Mouse (Mus musculus): ENCODE data around the gene Catsperg1.

Gene Catsperg1

GRCm38 (mm10) chr7:29213675-29214082 is at the start of gene Catsperg1:
Catsperg1 (minus strand) TSS chr7:29214035.
- H3K36me3 ChIP-seq (ENCODE audit: insufficient read depth, low read length) = no peaks in the 10 kb centered on the region
- TF ChIP-seq NANOG (IDR thresholded peaks at IDR 0.05; ENCODE audit: borderline replicate concordance, low read length) (no peak), CTCF (conservative IDR thresholded peaks at IDR 0.05; ENCODE audit: low read length) (no peak), POU5F1 (IDR thresholded peaks at IDR 0.05; ENCODE audit: borderline replicate concordance, low read length) (no peak)
- peak within 1 kb of the TSS; percentile 55 for H3K4me3 ChIP-seq (replicated peaks; ENCODE audit: low read length)
- H3K4me1 ChIP-seq (replicated peaks; ENCODE audit: low read depth, low read length) = peaks cover 24% of the 10 kb centered on the region
- no peaks in the 10 kb centered on the region for H3K27me3 ChIP-seq (ENCODE audit: insufficient read depth, low read length)
- H3K9me3 ChIP-seq (ENCODE audit: low read length) = peaks cover 36% of the 10 kb centered on the region

DNA sequence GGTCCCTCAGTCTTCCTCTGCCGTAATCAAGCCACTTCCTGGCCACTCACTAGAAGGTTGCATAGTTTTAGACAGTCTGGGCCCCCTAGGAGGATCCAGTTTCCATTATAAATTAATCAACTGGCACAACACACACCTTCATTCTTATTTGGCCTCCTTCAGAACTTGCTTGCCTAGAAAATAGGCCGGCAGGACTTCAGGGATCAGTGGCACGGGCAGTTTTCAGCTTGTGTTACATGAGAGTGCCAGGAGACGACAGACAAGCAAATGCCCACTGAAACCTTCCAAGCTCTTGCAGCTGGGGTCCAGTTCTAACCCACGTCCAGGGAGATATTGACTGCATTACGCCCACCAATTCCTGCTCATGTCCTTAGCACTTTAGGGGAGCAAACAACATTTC is 48.3 kb upstream of the Catsperg1 start:
- Histone ChIP-seq H3K9me3 (ENCODE audit: low read length) (no peaks in the 10 kb centered on the region), H3K4me1 (replicated peaks; ENCODE audit: low read depth, low read length) (peaks cover 85% of the 10 kb centered on the region), H3K36me3 (ENCODE audit: insufficient read depth, low read length) (peaks cover 93% of the 10 kb centered on the region), H3K4me3 (replicated peaks; ENCODE audit: low read length) (no peak overlapping the region), H3K27me3 (ENCODE audit: insufficient read depth, low read length) (no peaks in the 10 kb centered on the region)
- TF ChIP-seq POU5F1 (IDR thresholded peaks at IDR 0.05; ENCODE audit: borderline replicate concordance, low read length) = no peak
- no peak for TF ChIP-seq CTCF (conservative IDR thresholded peaks at IDR 0.05; ENCODE audit: low read length)
- no peak for TF ChIP-seq NANOG (IDR thresholded peaks at IDR 0.05; ENCODE audit: borderline replicate concordance, low read length)

- TF ChIP-seq CTCF (conservative IDR thresholded peaks at IDR 0.05; ENCODE audit: low read length) = no peak
- no peak for TF ChIP-seq POU5F1 (IDR thresholded peaks at IDR 0.05; ENCODE audit: borderline replicate concordance, low read length)
- no peak for TF ChIP-seq NANOG (IDR thresholded peaks at IDR 0.05; ENCODE audit: borderline replicate concordance, low read length)
- Histone ChIP-seq H3K4me3 (replicated peaks; ENCODE audit: low read length) (no peak overlapping the region), H3K9me3 (ENCODE audit: low read length) (no peaks in the 10 kb centered on the region), H3K36me3 (ENCODE audit: insufficient read depth, low read length) (peaks cover 96% of the 10 kb centered on the region), H3K27me3 (ENCODE audit: insufficient read depth, low read length) (no peaks in the 10 kb centered on the region), H3K4me1 (replicated peaks; ENCODE audit: low read depth, low read length) (peaks cover 70% of the 10 kb centered on the region)
Observed at GRCm38 (mm10) chr7:29259781-29260730, 46.2 kb upstream of the Catsperg1 start.

DNA sequence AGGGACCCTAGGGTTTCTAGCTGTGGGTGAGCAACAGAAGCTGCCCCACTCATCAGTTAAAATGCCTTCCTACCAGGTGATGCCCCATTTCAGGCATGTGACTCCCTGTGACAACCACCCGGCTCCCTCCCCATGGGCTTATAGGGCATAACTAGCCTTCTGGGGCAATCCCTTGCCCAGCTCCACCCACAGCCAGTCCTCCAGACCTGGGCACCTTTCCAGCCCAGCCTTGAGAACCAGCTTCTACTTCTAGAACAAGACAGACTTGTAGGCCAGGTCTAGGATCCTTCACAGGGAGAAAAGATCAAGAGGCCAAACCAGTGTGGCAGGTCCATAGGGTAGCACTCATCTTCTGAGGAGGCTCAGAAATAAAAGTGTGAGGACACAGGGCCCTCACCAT is 43.5 kb upstream of the Catsperg1 start:
- TF ChIP-seq POU5F1 (IDR thresholded peaks at IDR 0.05; ENCODE audit: borderline replicate concordance, low read length) (no peak), CTCF (conservative IDR thresholded peaks at IDR 0.05; ENCODE audit: low read length) (no peak), NANOG (IDR thresholded peaks at IDR 0.05; ENCODE audit: borderline replicate concordance, low read length) (no peak)
- H3K4me1 ChIP-seq (replicated peaks; ENCODE audit: low read depth, low read length) = peaks cover 55% of the 10 kb centered on the region
- H3K27me3 ChIP-seq (ENCODE audit: insufficient read depth, low read length) = no peaks in the 10 kb centered on the region
- H3K4me3 ChIP-seq (replicated peaks; ENCODE audit: low read length) = no peak overlapping the region
- peaks cover 84% of the 10 kb centered on the region for H3K36me3 ChIP-seq (ENCODE audit: insufficient read depth, low read length)
- no peaks in the 10 kb centered on the region for H3K9me3 ChIP-seq (ENCODE audit: low read length)

GRCm38 (mm10) chr7:29255875-29256274 is 42.0 kb upstream of the Catsperg1 start:
- Histone ChIP-seq H3K36me3 (ENCODE audit: insufficient read depth, low read length) (peaks cover 70% of the 10 kb centered on the region), H3K27me3 (ENCODE audit: insufficient read depth, low read length) (no peaks in the 10 kb centered on the region), H3K4me1 (replicated peaks; ENCODE audit: low read depth, low read length) (peaks cover 45% of the 10 kb centered on the region), H3K4me3 (replicated peaks; ENCODE audit: low read length) (no peak overlapping the region), H3K9me3 (ENCODE audit: low read length) (no peaks in the 10 kb centered on the region)
- no peak for TF ChIP-seq CTCF (conservative IDR thresholded peaks at IDR 0.05; ENCODE audit: low read length)

GRCm38 (mm10) chr7:29253842-29254241 is 40.0 kb upstream of the Catsperg1 start:
- TF ChIP-seq CTCF (conservative IDR thresholded peaks at IDR 0.05; ENCODE audit: low read length) (no peak), POU5F1 (IDR thresholded peaks at IDR 0.05; ENCODE audit: borderline replicate concordance, low read length) (no peak), NANOG (IDR thresholded peaks at IDR 0.05; ENCODE audit: borderline replicate concordance, low read length) (no peak)
- Histone ChIP-seq H3K9me3 (ENCODE audit: low read length) (no peaks in the 10 kb centered on the region), H3K36me3 (ENCODE audit: insufficient read depth, low read length) (peaks cover 52% of the 10 kb centered on the region), H3K4me1 (replicated peaks; ENCODE audit: low read depth, low read length) (peaks cover 39% of the 10 kb centered on the region), H3K27me3 (ENCODE audit: insufficient read depth, low read length) (no peaks in the 10 kb centered on the region), H3K4me3 (replicated peaks; ENCODE audit: low read length) (no peak overlapping the region)

- Histone ChIP-seq H3K4me3 (replicated peaks; ENCODE audit: low read length) (no peak overlapping the region), H3K4me1 (replicated peaks; ENCODE audit: low read depth, low read length) (peaks cover 54% of the 10 kb centered on the region), H3K36me3 (ENCODE audit: insufficient read depth, low read length) (peaks cover 40% of the 10 kb centered on the region), H3K9me3 (ENCODE audit: low read length) (no peaks in the 10 kb centered on the region), H3K27me3 (ENCODE audit: insufficient read depth, low read length) (no peaks in the 10 kb centered on the region)
- TF ChIP-seq POU5F1 (IDR thresholded peaks at IDR 0.05; ENCODE audit: borderline replicate concordance, low read length) (no peak), CTCF (conservative IDR thresholded peaks at IDR 0.05; ENCODE audit: low read length) (no peak), NANOG (IDR thresholded peaks at IDR 0.05; ENCODE audit: borderline replicate concordance, low read length) (no peak)
Observed at GRCm38 (mm10) chr7:29251166-29251565, 37.3 kb upstream of the Catsperg1 start.

- H3K9me3 ChIP-seq (ENCODE audit: low read length) = no peaks in the 10 kb centered on the region
- no peaks in the 10 kb centered on the region for H3K27me3 ChIP-seq (ENCODE audit: insufficient read depth, low read length)
- peak within 1 kb of the TSS; percentile 74 for H3K4me3 ChIP-seq (replicated peaks; ENCODE audit: low read length)
- H3K4me1 ChIP-seq (replicated peaks; ENCODE audit: low read depth, low read length) = peaks cover 76% of the 10 kb centered on the region
- peaks cover 34% of the 10 kb centered on the region for H3K36me3 ChIP-seq (ENCODE audit: insufficient read depth, low read length)
- TF ChIP-seq CTCF (conservative IDR thresholded peaks at IDR 0.05; ENCODE audit: low read length) = no peak
- TF ChIP-seq NANOG (IDR thresholded peaks at IDR 0.05; ENCODE audit: borderline replicate concordance, low read length) = no peak
- TF ChIP-seq POU5F1 (IDR thresholded peaks at IDR 0.05; ENCODE audit: borderline replicate concordance, low read length) = no peak
Observed at GRCm38 (mm10) chr7:29248261-29248841, 34.5 kb upstream of the Catsperg1 start, which contains the start of gene 2200002D01Rik. 2200002D01Rik (minus strand) TSS chr7:29248466.

Data from E14TG2a.4 (cell line).